Mouse (Mus musculus): ENCODE measurements around the gene Gm10750.
"Not testable (repeated sequence)": the region's sequence is repeated elsewhere in the genome, so short reads cannot be mapped to it uniquely, and the experiment has no call there.

The Gm10750 gene

DNA sequence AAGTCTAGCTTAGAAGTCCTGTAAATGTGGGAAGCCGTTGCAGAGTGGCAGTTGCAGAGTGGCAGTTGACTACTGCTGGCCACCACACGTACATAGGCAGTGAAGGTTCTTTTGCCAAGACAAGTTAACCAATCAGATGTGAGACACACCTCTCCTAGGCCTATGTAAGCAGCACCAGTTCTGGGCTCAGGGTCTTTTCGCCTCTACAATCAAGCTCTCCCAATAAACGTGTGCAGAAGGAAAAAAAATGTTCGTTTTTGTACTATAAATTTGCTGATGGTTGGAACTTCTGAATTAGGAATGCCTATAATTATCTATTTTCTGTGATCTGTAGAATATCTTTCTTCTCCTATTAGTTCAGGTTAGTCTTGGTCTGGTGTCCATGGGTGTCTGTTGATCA, at the start of gene Gm10750:
TSS of gene Gm10750 (minus strand) at position 101 of the 400 bp plus-strand sequence.
- DNase-seq: not testable (repeated sequence)

DNA sequence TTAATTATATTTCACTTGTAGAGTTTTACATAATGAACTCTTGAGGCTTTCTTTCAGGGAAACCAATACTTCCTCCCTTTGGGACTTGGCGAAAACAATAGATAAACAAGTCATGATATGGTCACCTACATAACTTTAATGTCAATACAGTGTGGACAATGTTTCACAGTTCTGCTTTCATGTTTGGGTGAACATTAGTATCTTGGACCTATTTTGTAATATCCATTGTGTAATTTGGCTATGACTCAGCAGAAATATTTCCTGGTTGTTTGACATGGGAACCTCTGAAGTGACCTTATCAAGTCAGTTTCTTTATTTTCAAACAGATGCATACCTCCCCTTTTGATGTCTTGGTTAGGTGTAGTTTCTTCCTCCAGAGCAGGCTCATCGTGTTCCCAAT, 12.2 kb downstream of the Gm10750 start:
- DNase-seq: no peak

DNA sequence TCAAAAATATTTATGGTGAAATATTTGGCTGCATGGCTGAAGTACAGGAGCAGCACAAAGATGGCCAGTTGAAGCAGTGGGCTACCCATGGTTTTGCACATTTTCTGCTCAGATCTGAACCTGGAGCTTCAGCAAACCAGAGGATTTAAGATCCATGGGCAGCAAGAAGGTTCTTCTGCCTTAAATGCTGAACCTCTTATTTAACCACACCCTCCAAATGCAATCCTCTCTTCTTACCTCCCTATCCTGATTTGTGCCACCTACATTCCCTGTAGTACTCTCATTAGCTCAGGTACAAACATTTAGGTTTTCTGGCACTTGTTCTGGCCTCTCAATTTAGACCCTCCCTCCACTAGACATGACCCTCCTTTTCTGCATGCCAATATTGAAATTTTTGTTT, 13.9 kb downstream of the Gm10750 start, which contains the start of gene Gm1330:
TSS of gene Gm1330 (minus strand) at position 101 of the 400 bp plus-strand sequence.
- no peak for DNase-seq

DNA sequence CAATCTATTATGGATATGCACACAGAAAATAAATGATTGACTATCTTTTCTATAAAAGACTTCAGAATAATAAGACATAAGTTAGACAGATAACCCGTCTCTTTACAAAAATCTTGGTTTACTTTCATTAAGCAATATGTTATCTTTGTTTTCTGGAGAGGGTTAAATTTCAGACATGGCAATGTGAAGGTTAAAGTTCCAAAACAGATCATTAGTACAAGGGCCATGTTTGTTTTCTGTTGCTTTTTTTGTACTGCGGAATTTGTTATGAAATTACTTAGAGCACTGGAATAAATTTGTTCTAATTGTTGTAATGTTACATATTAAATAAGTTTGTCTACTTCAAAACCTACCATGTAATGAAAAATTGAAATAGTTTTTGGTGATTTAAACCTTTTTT, 21.9 kb downstream of the Gm10750 start:
- no peak for DNase-seq

All from lung, postnatal 4 days (tissue).